Mouse (Mus musculus) urinary bladder, postnatal 25 days (tissue): ENCODE data around the gene Npas2.
A peak's percentile ranks its signal among the peaks of the same experiment; 100 is the strongest.

Experiments
- DNase-seq: peaks from one replicate; pipeline ENCODE4 v3.0.0; 2022; ENCODE audit warnings: low spot score

Npas2 gene

GRCm38 (mm10) chr1:39335561-39336196 is 142.1 kb downstream of the Npas2 start:
- no peak for DNase-seq

- DNase-seq = no peak
These were observed 143.3 kb downstream of the Npas2 start for GRCm38 (mm10) chr1:39336788-39337187.

- no peak for DNase-seq
These were observed 145.3 kb downstream of the Npas2 start for GRCm38 (mm10) chr1:39338831-39339230.

DNA sequence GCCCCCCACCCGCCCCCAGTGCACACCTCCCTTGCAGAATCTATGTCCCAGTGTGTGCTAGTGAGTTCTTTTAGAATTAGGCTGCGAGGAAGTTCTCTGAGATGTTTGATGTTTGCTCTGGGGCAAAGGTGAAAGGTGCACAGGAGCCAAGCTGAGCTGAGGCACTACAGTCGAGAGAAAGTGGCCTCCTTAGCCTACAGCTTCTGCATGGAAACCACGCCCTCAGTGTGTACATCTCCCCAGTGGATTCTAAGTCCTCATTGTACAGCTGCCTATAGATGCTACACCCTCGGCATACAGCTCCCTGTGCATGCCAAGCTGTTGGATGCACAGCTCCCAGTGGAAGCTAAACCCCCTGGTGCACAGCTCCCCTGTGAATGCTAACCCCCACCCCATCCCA is 145.9 kb downstream of the Npas2 start:
- no peak for DNase-seq

- DNase-seq = no peak
These were observed 146.6 kb downstream of the Npas2 start for GRCm38 (mm10) chr1:39340156-39340555.

DNA sequence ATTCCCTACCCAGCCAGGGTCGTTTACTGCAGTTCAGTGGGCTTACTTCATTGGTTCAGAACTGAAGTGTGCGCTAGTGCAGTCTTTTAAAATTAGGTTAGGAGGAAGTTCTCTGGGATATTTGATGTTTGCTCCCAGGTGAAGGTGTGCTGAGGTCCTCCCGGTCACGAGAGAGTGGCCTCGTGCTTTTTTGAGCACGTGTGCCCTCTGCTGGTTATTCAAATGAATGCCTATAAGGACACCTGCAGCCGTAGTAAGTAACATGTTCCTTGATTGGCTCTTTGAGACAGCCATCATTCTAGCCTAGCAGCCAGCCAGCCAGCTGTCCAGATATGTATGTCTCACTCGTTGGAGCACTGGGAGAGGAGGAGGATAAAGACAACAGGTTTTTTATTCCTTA is 147.1 kb downstream of the Npas2 start:
- DNase-seq = peak; percentile 47

DNA sequence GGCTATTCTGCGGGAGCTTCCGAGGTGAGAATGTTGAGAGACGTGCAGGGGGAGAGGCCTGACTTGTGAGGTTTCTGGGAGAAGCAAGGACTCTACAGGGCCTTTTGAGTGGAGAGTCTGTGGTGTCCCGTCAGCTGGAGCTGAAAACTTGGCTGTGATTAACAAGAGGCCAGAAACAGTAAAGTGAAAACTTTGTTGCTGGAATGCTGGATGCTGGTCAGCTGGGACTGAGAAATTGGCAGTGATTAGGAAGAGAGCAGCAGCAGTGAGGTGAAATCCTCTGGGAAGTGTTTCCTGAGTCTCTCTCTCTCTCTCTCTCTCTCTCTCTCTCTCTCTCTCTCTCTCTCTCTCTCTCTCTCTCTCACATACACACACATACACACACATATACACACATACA is 148.3 kb downstream of the Npas2 start:
- DNase-seq = no peak

DNA sequence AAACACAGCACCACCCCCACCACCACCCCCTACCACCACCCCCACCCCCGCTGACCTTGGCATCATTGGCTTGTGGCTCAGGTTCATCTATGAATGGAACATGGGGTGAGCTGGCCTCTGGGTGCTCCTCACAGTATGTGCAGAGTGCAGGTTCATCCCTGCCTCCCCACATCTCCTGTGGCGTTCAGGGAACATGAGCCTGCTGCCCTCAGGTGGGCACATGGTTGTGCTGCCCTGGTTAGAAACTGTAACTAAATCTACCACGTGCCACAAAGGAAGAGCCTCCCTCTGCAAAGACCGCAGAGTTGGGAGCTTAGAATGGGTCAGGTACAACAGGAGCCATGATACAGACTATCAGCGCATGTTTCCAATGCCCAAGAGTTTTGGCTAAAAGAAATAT is 149.7 kb downstream of the Npas2 start:
- DNase-seq = no peak

- DNase-seq = no peak
These were observed 151.6 kb downstream of the Npas2 start for GRCm38 (mm10) chr1:39344981-39345600.

DNA sequence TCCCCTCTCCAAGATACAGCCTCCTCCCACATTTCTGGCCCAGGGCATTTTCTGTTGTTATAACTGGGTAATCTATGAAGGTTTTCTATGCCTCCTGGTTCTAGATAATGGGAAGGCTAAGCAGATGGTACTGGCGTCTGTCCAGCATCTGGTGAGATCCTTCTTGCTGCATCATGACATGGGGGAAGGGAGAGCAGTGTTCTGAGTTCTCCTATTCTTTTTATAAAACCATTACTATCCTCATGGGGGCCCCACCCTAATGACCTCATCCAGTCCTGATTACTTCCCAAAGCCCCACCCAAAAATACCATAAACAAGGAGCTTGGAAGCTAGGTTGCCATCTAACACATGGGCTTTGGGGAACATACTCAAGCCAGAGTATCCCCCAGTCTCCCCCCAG is 155.5 kb downstream of the Npas2 start:
- DNase-seq = no peak

DNA sequence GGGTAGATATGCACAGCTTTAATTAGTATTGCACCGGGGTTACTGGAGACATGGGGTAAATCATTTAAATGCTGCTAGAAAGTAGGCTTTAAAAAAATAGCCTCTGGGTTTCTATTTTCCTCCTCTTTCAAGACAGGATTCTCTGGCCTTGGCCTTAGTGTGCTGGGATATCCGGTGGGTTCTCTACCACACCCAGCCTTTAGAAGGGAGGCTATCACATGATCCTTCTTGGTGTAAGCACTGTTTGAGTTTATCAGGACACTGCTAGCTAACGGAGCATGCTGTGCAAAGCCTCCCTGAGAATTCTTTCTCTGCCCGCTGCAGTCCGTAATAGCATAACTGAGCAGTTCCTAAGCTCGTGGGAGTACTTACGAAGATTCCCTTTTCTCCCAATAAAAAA is 155.9 kb downstream of the Npas2 start:
- no peak for DNase-seq

DNA sequence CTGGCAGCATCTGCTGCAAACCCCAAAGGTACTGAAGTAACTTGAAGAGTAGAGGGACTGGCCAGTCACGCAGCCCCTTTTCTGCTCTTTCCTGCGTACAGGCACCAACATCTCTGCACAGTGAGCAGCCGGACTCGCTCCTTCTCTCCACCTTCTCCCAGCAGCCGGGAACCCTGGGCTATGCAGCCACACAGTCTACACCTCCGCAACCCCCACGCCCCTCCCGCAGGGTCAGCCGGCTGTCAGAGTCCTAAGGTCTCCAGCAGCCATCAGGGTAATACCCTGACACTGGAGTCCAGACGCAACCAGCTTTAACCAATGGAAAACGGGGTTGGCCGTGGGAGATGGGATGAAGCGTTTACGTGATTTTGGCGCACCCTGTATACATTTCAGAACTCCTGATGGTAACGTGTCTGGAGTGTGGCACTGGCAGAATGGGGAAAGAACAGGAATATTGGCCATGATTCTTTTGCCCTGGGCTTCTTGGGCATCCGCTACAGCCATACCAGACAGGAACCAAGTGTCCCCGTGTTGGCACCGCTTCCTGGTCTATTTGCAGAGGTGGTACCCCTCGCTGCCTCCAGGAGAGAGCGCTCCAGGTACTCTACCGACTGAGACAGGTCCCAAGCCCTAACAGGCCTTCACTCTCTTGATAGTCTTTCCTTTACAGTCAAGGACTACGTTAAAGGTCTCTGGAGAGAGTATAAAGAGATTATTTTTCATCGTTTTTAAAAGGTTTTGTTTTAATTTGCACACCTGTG is 168.4 kb downstream of the Npas2 start:
- DNase-seq = no peak

GRCm38 (mm10) chr1:39362515-39362893 is 169.0 kb downstream of the Npas2 start:
- DNase-seq = no peak

- no peak for DNase-seq
These were observed 172.0 kb downstream of the Npas2 start for GRCm38 (mm10) chr1:39365562-39365961.

DNA sequence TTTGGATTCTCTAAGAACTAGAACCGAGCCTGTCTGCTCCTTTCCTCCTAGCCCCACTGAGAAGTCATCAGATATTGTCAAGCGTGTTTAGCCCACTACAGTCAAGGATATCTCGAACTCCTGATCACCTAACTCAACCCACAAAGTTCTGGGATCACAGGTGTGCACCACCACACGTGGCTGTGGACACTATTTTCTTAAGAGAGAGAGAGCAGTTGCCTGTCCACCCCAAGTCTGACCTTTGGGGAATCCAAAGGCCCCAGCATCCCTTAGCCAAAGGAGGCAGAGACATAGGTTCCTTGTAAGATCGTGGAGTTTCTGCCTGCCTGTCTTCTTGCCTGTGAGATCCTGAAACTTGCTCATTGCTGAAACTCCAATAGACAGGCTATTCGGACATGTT is 173.5 kb downstream of the Npas2 start:
- DNase-seq = no peak

- DNase-seq = peak; percentile 95
These were observed 174.2 kb downstream of the Npas2 start, which contains the start of gene Rpl31 for GRCm38 (mm10) chr1:39367601-39368266. Gene Rpl31, plus strand, starts transcription at chr1:39367842.

DNA sequence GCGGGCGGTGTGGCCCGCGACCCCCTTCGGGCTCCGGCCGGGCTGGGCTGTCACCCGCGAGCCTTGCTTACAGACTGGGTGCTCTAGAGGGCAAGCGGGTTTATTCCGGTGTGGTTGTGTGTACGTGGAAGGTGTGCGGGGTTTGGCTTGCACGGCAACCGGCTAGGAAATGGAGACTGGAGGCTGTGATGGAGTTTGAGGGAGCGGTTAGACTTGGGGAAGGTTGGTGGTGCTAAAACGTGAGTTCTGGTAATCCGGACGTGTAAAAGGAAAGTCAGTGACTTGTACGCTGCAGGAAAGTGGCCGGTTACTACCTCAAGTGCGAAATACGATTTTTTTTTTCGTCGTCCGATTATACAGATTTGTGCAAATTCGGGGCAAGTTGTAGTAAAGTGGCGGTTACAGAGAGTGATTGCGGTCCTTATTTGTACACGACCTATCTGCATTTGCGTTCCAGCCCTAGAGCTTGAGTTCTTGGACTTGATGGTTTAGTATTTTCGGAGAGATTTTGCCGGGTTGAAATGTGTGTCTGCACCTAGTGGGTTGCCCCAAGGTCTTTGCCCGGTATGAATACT is 174.8 kb downstream of the Npas2 start:
- DNase-seq = no peak

DNA sequence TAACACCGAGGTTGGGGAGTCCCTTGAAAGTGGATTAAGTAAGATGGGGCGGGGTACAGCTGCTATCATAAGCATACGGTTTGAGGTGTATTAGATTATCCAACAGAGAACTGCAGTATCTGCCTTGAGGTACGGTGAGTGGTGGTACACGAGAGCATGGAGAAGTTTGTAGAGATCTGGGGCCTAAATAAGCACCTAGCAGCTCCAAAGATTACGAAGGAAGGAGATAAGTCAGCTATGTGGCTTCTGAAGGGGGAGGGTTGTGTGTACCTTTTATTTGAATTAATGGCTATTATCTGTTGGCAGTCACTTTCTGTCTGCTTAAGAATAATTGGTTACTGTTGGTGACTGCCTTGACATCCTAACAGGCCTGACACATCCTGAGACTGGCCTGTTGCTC is 176.9 kb downstream of the Npas2 start:
- DNase-seq = no peak

DNA sequence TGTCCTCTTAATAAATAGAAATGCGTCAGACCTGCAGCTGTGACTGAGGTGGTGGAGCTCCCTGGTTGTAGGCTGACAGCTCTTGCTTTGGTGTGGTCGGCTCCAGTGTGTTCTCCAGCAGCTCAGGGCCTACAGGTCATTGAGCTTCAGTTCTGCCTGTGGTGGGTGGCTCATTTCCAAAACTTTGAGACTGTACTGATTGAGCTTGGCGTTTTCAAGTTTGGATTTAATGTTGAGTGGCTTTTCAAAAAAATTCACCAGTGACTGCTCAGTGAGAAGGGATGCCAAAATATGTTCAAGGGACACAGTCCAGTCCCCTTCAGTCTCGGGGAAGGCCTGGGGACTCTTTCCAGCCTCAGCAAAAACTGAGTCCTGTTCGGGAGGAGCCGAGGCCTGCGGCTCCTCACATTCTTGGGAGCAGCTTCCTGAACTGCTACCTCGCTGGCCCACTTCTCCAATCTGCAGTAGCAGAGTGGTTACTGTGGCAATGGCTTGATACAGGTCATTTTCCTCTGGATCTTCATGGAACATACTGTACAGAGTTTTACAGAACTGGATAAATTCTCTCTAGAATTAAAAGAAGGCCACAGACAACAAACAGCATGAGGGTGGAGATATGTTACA is 178.8 kb downstream of the Npas2 start:
- no peak for DNase-seq

DNA sequence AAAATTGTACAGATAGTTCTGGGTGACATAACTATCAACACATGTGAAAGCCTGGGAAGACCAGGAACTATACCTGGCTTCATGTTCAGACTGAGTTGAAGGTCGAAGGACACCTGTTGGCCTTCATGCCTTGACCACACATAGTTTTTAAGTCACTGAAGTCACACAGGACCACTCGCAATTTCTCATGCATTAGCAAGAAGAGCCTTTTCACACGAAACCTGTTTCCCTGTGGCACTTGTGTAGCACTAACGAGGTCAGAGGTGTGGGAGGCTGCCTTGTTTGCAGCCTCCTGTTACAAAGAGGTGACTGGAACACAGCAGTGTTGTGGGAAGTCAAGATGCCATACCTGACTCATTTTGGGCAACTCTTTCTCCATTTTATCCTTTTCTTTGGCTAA is 179.8 kb downstream of the Npas2 start:
- DNase-seq = no peak

GRCm38 (mm10) chr1:39374231-39374809 is 180.8 kb downstream of the Npas2 start:
- DNase-seq = no peak

DNA sequence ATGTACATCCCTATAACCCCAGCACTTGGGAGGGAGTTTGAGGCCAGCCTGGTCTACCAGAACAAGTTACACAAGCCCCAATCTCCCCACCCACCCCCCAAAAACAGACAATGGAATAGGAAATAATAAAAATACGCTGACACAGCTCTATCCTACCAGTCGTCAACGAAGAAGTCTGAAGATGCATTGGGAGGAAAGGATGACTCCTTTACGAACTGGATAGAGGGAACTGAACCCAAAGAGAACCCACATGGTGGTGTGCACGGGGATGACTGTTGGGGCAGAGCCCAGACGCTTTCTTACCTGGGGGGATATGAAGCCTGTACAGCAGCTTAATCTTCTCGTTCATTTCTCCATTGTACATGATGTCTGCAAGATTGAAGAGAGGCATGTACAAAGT is 182.6 kb downstream of the Npas2 start:
- no peak for DNase-seq
